Mouse (Mus musculus): Measurements from ENCODE around the gene Cyp3a11.
"Not testable (repeated sequence)": the region's sequence is repeated elsewhere in the genome, so short reads cannot be mapped to it uniquely, and the experiment has no call there.

The Cyp3a11 gene

GRCm38 (mm10) chr5:145879688-145880087 lies at the start of gene Cyp3a11:
Gene Cyp3a11 (minus strand): TSS chr5:145879964.
- in situ Hi-C loops (cut with MboI; ENCODE audit: unreplicated experiment in 2 of 2): no loop called here

- in situ Hi-C loops (cut with MboI; ENCODE audit: unreplicated experiment in 2 of 2): no loop called here
These were observed 33.1 kb upstream of the Cyp3a11 start for GRCm38 (mm10) chr5:145912912-145913311.

- in situ Hi-C loops (cut with MboI; ENCODE audit: unreplicated experiment in 2 of 2): no loop called here
These were observed 32.0 kb upstream of the Cyp3a11 start for GRCm38 (mm10) chr5:145911781-145912180.

- in situ Hi-C loops (cut with MboI; ENCODE audit: unreplicated experiment in 2 of 2): not testable (repeated sequence)
These were observed 27.2 kb upstream of the Cyp3a11 start for GRCm38 (mm10) chr5:145906937-145907336.

DNA sequence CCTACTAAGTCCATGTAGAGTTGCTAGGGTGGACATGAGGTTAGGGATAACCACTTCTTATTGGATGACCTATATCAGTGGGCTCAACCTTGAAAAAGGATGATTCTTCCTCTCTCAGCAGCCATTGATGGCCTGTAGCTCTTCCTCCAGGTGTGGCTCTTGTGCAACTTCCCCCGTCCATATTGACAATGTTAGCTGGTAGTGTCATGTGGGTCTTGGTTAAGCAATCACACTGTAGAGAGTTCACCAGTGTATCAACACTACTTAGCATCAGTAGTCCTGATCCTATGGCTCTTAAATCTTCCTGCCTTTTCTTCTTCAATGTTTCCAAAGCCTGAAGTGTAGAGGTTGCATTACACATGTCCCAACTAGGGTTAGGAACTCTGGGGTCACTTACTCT lies 24.8 kb upstream of the Cyp3a11 start:
- in situ Hi-C loops (cut with MboI; ENCODE audit: unreplicated experiment in 2 of 2): no loop called here

DNA sequence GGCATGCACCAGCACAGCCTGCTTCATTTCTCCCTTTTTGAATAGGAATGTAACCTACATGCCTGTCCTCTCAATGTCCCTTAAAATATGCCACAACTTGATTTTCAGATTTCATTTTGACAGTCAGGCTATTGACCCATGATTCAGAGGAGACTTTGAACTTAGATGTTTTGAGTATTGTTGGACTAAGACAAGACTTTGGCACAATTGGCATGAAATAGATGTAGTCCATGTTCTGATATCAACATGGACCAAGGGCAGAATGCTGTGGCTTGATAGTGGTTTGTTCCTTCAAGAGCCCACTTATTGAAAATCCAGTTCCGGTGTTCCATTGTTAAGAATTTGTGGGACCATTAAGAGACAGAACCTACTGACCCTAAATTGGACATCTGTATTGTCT lies 23.6 kb upstream of the Cyp3a11 start:
- in situ Hi-C loops (cut with MboI; ENCODE audit: unreplicated experiment in 2 of 2): no loop called here

GRCm38 (mm10) chr5:145900436-145900990 lies 20.7 kb upstream of the Cyp3a11 start:
- in situ Hi-C loops (cut with MboI; ENCODE audit: unreplicated experiment in 2 of 2): no loop called here

DNA sequence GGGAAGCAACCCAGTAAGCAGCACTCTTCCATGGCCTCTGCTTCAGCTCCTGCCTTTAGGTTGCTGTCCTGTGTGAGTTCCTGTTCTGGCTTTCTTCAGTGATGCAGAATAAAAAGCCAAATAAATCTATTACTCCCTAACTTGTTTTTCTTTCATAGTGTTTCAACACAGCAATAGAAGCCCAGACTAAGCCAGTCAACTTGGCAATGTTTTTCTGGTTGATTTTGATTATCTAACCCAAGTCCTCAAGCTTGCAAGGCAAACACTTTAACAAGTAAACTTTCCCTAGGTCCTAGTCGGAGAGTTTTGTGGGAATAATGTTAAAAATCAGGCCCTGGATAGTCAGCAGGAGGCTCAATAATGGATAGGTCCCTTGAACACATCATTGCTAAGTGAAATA lies 17.5 kb upstream of the Cyp3a11 start:
- in situ Hi-C loops (cut with MboI; ENCODE audit: unreplicated experiment in 2 of 2): no loop called here

- in situ Hi-C loops (cut with MboI; ENCODE audit: unreplicated experiment in 2 of 2): no loop called here
These were observed 1.4 kb upstream of the Cyp3a11 start for GRCm38 (mm10) chr5:145881207-145881606.

DNA sequence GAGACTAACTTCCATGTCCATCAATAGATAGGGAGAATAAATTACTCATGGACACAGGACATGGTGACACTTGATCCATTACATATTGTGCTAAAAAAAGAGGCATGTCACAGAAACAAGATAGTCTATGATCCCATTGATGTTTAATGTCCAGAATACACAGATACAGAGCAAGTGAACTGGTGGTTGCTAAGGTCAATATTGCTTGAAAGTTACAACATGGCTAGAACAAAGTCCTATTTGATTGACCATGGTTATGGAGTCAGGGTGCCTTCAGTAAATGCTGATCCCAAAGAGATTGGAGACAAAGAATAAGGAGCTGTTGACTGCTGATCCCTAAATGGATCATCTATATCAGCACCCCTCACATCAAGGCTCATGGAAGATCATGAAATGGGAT lies 12.3 kb downstream of the Cyp3a11 start:
- in situ Hi-C loops (cut with MboI; ENCODE audit: unreplicated experiment in 2 of 2): not testable (repeated sequence)

- in situ Hi-C loops (cut with MboI; ENCODE audit: unreplicated experiment in 2 of 2): not testable (repeated sequence)
These were observed 74.0 kb downstream of the Cyp3a11 start, which contains the start of gene Cyp3a44 for GRCm38 (mm10) chr5:145805796-145806195. Gene Cyp3a44 (minus strand): TSS chr5:145805874.
